Mouse (Mus musculus) inflammation-experienced regulatory T-cells, adult 6 months (primary cell): Measurements from ENCODE around the gene Adamtsl3. TPM values are rescaled to one million over a fixed set of nuclear protein-coding genes. Genes with fewer than 3 reads are reported as not detected.

Source experiments
- polyA plus RNA-seq, 3 experiments: library from polyadenylated mRNA; unstranded; fragments of 100-300 nt; shearing (Covaris generic); gene quantifications; one replicate each; pipeline ENCODE4 v1.2.1; 2017

The Adamtsl3 gene
- polyA plus RNA-seq, 3 experiments from 2014 or later = 0.16 TPM; not detected in 2

Other genes with a start within 250 kb of the Adamtsl3 start
- gene Sh3gl3, start 161.9 kb upstream of the Adamtsl3 start, polyA plus RNA-seq = 1 to 10 TPM; 2.4 to 5.6 (median 4.0) TPM